Mouse (Mus musculus): ENCODE results near the gene Gm42742.

The Gm42742 gene

DNA sequence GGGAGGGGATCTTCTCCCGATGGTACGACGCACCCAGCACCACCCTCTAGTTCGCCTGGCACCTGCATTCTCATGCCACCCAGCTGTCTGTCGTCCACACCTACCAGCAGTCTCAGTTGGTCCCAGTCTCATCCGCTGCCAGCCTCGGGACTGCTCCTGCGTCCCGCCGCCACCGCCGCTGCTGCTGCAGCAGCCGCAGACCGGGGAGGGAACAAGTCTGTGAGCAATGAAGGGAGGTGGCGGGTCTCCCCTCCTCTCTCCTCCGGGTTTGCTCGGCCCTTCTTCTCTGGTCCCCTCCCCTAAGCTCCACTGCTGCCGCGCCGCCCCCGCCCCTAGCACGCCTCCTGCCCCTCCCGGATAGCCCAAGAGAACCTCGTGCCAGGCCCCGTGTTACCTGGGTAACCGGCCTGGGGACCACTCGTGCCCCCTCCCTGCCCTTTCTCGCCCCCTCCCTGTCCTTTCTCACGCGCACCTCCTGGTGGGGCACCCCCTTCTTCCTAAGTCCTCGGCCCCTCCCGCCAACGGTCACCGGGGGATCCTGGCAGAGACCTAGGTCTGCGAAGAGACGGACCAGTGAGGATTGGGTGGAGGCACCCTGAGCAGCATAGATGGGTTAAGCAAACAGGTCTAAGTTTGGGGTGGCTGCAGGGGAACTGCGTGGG is at the start of gene Gm42742, which contains the start of gene Prrt2:
TSS of gene Gm42742 (minus strand) at position 197 of the 662 bp plus-strand sequence.
TSS of gene Prrt2 (minus strand) at position 311 of the 662 bp plus-strand sequence.
- DNase-seq: peak; percentile 64

DNA sequence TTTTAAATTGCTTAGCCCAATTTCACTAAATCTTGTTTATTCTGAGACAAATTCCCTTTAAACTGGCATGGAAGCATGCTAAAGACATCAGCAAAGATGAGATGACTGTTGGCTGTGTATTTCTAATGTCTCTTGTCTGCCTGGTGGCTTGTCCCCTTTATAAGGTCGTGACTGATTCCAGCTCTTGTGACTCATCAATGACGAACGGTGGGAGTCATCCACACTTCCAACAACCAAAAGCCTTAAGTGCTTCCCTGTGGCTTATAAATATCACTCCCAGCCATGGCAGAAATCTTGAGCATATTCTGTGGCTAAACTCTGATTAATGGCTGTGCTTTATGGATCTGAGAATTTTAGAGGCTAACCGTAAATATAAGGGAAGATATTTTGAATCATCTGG is 45.4 kb upstream of the Gm42742 start:
- DNase-seq: no peak

DNA sequence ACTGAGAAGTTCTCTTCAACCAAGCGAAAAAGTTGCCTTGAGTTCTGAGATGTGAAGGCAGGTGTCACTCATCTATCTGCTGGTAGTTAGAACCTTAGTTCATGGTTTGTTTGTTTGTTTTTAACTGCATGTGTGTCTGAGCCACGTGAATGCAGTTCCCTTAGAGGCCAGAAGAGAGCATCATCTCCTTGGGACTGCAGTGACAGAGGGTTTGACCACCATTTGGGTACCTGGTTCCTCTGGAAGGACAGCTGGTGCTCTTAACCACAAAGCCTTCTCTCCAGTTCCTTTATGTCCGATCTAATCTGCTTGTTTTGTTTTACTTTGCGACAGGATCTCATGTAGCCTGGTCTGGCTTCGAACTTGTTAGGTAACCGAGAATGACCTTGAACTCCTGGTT is 44.6 kb upstream of the Gm42742 start:
- DNase-seq: no peak

DNA sequence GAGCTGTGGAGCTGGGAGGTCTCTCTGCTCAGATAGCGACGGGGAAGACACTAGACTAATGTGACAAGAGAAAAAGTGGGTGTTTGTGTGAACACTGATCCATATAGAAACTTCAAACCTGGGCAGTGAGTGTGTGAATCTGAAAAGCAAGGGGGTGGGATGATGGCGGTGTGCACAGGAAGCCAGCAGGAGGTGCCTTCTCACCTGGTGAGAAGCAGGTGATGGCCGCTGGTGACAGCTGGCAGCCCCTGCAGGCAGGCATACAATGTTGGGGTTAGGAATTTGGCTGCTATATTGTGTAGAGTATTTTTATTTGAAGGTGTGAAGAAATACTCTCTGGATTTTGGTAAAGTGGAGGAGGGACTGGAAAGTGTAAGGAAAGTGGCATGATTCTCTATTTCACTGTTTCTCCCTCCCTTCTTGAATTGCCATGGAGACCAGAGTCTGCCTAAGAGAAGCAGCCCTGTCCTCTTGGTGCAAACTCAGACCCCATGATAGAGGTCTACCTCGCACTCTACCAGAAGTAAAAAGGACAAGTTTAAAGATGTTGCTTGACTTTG is 34.2 kb upstream of the Gm42742 start:
- DNase-seq: no peak

DNA sequence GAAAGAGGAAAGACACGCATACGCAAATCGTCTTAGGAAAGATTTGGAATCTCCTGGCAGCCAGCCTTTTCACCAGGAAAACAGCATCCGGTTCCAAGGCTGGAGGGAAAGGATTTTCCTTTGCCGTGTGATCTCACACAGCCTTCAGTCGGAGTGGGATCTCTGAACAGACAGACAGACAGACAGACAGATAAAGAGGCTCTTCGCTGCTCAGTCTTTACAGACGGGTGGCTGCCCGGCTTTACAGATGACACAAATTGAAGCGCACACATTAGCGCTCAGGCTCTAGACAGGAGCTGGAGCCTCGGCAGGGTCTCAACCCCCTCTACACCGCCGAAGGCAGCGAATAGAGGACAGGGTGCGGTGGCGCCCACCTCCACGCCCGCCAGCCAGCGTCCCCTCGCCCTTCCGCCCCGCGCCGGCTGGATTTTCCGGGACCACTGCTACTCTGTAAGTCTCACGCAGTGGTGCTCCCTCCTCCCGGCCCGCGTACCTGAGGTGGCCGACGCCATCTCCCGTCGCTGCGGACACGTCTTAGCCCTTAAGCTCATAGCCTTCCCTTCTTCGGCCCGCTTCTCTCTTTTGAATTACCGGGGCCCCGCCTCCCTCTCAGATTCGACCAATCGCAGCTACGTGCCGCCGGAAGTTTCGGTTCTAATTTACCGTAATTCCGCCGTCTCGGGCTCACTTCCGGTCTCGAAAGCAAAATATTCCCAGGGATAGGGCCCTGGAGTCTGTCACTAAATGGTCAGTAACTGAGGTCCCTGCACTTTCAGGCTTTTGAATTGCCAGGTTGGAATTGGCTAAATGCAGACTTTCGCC is 21.2 kb upstream of the Gm42742 start, which contains the start of gene Kif22:
TSS of gene Kif22 (minus strand) at position 621 of the 822 bp plus-strand sequence.
- DNase-seq: peak; percentile 93

DNA sequence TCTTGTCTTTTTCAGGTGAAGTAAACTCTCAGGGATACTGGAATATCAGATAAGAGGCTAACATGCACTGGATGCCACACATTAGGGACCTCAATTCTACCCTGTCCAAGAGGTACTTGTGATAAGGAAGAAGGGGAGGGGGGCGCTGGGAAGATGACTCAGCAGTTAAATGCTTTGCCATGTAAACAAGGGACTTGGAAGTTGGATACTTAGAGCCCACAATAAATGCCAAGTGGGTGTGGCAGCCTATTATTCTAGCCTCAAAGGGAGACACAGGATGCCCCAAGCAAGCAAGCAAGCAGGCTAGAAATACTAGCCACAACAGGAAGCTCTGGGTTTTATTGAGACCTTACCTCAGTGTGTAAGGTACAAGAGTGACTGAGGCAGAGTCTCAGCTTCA is 10.3 kb upstream of the Gm42742 start:
- DNase-seq: no peak

DNA sequence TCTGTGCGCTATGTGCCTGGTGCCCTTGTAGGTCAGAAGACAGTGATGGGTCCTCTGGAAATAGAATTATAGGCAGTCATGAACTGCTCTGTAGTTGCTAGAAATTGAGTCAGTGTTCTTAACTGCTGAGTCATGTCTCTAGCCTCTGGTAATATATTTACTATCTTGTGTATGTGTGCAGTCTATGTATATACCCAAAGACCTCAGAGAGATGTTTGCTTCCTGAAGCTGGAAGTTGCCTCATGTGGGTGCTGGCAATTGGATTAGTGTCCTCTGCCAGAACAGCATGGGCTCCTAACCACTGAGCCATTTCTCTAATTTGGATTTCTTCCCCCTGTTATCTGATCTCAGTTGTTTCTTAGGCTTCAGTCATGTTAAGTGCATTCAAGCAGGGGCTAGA is 9.3 kb upstream of the Gm42742 start:
- no peak for DNase-seq

DNA sequence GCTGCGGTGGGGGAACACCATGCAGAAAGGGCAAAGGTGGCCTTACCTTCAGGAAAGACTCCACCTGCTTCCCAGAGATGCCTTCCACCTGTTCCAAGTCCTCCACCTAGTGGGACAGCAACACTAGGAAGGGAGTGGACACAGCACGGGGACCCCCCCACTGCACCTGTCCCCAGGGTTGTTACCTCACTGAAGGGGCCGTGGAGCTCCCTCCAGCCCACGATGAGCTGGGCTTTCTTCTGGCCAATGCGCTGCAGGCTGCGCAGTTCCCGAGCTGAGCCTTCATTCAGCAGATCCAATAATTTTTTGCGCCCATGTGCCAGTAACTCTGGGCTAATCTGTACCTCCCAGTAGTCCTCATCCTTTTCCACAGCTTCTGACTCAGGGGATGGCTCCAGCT is 7.0 kb upstream of the Gm42742 start:
- DNase-seq: no peak

DNA sequence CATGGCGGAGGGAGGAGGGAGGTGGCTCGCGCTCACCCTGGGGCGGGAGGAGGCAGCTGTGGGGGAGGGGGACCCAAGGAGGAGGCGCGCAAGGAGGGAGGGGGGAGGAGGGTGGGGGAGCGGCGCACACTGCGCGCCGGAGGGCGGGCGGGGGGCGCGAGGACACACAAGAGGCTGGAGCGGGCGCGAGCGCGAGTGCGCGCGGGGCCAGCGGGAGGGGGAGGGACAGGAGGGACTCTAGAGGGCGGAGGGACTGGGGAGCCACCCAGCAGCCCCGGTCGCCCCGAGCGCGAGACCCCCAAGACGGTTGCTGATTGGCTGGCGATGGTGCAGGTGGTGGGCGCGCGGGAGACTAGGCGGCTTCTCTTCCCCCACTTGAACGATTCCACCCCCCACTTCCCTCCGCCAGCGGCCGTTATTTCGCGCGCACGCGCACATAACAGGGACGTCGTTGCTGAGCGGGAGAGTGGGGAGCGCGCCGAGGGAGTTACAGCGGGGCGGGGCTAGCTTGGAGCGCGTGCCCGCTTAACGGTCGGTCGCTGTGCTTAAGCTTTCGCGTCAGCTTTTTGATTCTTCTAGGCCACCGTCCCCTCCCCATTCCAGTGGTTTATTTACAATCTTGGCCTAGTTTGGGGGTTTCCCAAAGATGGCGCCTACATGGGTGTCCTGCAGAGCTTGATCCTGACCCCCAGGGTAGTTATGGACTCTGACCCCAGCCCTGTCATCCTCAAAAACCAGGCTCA is 6.3 kb upstream of the Gm42742 start, which contains the start of gene Maz:
TSS of gene Maz (minus strand) at position 54 of the 743 bp plus-strand sequence.
- DNase-seq: peak; percentile 100

DNA sequence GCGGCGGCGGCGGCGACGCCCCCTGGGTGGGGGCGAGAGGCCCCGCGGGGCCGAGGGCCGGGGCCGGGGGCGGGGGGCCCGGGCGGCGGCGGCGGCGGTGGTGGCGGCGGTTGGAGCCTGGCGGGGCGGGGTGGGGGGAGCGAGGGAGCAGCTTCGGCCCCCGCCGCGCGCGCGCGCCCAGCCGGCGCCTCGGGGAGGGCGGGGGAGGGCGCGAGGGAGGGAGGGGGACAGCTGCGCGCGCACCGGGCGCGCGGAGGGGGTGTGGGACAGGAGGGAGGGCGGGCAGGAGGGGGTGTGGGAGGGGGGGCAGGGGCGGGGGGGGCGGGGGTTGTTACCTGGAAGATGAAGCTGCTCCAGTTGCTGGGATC is 5.7 kb upstream of the Gm42742 start:
- DNase-seq: no peak

DNA sequence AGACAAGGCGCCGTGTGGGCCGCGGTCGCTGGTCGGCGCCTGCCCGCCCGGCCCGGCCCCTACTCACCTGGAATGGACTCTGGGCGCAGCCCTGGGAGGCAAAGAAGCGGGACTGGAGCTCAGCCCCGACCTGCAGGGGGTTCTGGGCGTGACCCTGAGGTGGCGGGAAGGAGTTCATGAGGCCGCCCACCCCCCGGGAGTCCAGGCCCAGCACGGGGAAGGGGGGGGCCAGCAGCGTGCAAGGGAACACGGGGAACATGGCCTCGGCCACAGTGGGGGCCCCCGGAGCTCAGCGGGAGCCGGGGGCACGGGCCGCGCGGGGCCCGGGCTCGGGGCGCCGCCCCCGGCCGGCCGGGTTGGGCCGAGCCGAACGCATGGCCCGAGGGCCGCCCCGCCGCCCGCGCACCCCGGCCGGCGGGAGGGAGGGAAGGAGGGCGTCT is 5.3 kb upstream of the Gm42742 start:
- DNase-seq: peak; percentile 87

DNA sequence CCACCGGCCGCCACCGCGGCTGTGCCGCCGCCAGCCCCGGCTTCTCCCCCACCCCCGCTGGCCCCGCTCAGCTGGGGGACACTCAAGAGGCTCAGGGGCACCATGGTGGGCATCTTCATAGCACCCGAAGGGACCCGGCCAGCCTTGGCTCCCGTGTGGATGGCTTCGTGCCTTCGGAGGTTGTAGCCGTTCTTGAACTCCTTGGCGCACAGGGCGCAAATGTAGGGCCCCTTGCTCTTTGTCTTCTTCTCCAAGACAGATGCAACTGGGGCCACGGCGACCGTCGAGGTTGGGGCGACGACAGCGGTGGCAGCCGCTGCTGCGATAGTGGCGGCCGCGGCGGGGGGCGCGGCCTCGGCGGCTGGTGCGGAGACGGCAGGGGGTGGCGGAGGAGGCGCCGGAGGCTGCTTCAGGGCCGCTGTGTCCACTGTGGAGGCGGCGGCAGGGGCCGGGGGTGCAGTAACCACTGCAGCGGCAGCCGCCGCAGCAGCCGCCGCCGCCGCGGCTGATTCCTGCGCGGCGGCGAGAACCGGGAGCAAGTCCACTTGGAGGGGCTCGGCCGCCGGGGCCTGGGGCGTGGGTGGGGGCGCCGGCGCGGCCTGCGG is 4.8 kb upstream of the Gm42742 start:
- DNase-seq: peak; percentile 67

DNA sequence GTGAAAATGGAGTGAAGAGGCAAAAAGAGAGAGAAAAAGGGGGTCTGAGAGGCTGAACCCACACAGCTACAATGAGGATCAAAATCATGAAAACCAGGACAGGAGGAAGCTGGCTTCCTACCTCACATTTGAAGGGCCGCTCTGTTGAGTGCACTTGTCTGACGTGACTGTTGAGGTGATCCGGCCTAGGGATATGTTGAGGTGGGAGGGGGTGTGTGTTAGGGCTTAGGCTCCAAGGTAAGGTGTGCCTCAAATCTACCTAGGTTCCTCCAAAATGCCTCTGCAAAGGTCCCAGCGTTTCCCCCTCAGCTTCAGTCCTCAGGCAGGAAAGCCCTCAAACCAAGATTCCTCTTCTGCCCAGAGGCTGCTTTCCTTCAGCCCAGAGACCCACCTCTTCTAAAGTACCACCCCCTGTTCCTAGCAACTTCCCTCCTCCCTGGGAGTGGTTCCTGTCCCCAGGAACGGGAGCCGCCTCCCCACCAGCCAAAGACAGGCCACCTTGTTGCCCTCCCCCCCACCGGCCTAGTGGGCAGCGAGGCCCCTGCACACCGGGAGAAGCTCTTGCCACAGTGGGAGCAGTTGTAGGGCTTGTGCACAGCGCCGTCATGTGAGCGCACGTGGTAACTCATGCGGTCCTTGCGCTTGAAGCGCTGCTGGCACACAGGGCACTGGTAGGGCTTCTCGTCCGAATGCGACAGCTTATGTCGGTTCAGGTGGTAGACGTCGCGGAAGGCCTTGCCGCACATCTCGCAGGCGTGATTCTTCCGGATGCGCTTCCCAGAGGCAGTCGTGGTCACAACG is 4.1 kb upstream of the Gm42742 start:
- peak; percentile 91 for DNase-seq

DNA sequence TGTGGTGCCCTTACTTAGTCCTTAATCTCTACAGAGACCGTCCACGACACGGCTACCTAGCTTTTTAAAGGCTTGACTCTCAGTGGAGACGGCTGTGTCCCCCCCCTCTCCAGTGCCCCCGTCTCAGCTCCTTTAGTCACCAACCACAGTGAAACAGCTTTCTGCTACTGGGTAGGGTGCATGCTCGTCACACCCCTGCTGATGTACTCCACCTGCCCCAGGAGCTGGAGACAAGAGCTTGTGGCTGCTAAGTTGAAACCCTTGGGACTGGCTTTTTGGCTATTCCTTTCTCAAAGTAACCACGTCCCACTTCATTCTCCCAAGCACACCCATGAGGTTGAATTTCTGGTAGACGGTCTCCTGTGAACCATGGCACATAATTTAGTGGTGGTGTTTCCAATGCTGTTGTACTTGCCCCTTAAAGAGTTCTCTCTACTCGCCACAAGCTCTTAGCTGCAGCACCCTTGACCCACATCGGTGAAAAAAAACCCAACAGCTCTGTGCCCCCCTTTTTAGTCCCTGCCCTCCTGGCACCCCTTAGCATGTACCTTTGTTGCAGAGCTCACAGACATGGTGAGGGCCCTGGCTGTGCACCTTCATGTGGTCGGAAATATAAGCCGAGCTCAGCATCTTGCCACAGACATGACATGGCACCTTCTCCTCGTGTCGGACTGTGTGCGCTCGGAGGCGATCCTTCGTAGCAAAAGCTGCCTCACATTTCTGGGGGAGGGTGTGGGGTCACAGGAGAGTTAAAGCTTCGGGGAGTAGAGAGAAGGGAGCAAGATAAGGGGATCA is 3.2 kb upstream of the Gm42742 start:
- DNase-seq: no peak

DNA sequence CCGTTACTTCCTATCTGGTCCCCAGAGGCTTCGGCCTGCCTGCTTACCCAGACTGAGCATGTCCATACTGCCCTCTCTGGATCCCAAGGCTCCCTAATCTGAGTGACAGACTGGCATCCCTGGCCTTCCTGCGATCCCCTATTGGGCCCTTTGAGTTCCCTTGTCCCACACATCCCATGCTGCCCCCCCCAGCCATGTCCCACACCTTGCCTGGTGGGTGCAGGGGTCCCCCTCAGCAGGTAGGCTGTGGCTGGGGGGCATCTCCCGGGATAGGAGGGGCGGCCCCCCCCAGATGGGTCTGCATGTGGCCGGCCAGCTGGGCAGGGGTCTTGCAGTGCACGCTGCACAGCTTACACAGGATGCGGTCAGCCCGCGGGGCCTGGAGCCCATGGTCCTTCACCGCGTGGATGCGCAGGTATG is 2.4 kb upstream of the Gm42742 start:
- DNase-seq: no peak

DNA sequence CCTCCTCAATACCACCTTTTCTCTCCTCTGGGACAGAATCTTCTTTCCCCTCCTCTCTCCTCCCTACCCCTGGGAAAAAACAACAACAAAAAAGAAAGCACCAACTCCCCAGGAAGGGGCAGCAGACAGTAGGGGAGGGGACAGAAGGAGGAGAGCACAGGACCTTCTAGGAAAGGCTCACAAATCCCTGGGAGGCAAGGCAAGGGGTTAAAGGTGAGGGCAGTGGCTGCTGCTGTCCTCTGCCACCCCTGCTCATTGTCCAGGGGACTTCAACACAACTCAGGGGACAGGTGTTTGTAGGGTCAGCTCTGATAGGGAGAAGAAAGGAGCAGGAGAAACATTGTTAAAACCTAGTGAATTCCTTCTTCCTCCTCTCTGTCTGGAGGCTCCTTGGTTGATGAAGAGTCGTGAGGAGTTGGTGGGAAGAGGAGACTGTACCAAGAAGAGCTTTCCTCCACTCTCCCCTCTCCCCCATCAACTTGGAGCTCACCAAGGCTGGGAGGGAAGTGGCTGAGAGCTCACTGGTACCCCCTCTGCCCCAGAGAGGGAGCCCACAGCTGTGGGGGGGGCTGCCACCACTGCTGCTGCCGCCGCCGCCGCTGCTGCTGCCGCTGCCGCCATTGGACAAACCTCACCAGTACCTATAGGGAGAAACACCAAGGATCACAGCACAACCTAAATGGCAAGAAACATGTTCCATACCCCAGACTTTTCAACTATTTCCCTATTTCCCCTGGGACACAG is 1.8 kb upstream of the Gm42742 start:
- DNase-seq: no peak

DNA sequence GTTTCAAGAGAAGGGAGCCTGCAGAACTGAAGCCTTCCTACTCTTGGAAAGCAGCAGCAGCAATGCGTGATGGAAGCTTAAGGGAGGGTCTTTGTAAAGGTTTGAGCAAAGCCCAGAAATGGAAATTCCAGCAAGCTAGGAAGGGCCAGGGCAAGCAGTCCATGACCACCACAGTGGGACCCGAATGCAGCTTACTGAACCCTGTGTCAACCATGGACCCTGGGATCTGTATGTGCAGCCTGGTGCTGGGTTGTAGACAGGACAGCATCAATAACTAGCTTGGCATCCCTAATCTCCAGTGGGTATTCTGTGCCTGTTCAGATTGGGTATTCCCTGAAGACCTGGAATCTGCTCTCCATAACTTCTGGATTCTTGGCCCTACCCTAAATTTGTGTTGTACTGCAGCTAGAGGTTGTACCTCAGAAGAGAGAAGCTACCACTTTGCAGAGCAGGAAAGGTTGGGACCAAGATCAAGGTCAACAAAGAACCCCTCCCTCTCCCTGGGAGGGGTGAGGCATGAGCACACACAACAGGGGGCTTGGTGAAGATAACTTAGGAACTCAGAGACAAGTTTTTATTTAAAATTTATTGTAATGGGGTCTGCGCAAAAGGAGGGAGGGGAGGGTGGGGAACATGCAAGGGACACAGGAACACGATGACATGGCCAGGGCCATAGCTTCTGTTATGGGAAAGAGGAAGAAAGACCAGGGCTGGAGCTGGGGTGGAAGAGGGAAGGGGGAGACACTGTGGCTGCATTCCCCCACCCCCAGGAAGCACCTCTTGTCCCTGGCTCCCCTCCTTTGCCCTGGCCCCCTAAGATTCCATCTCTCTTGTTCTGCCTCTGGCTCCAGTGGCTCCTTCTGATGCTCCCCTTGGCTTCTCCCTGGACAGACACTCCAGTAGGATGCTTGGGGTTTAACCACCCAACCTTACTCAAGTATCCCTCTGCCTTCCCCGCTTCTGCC is 948 bp upstream of the Gm42742 start:
- no peak for DNase-seq

DNA sequence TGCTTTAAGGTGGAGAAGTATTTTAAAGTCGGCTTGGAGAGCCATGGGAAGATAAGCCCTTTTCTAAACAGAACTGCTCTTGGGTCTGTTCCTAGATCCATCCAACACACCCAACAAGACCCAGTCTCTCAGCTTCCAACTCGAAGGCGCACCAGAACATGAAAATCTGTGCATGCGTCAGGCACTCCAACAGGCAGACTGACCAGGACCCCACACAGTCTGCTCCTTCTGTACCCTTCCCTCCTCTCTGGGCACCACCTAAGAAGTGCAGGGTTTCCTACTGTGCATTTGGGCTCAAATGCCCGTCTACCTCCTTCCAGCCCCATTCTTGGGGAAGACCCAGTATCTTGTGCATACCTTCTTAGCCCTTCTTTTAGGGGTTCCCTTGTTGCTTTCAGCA is 406 bp downstream of the Gm42742 start:
- DNase-seq: no peak

DNA sequence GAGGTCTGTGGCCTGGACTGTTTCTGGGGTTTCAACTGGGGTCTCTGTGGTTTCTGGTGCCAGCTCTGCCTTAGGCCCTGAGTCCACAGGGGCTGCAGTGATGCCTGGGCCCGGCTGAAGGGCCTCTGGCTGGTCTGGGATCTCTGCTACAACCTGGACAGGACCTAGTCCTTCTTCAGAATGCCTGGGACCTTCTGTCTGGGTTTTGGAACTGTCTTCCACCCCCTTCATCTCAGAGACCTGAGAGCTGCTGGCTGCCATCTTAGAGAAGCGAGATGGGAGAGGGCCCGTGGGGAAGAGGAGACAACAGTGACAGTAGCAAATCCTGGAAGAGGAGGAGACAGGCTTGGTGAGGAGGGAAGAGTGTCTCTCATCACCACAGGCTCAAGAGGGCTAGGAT is 866 bp downstream of the Gm42742 start:
- DNase-seq: no peak
